Mouse (Mus musculus) CH12.LX (cell line): ENCODE results near the gene Bckdha. TPM values are rescaled to one million over a fixed set of nuclear protein-coding genes. Genes with fewer than 3 reads are reported as not detected.

Source experiments
- DNase-seq: peaks from one replicate; pipeline ENCODE4 v3.0.0-alpha.2; 2013; ENCODE audit errors: extremely low read depth
- H3K27ac ChIP-seq: 2 replicates; pipeline ENCODE4 v1.5.1; 2012; ENCODE audit warnings: low read depth, mild to moderate bottlenecking, control low read depth, moderate library complexity; ENCODE audit not compliant: insufficient read depth
- H3K27me3 ChIP-seq: replicated peaks from 2 replicates; pipeline ENCODE3; 2012; ENCODE audit warnings: inconsistent platforms
- H3K36me3 ChIP-seq, 2 experiments: replicated peaks in 1 of 2; 2 replicates each; pipeline versions ENCODE3 to v1.6.1; 2012; ENCODE audit warnings: inconsistent platforms in 1 of 2, low read length in 1 of 2, mild to moderate bottlenecking in 1 of 2, mixed read lengths in 1 of 2, moderate library complexity in 1 of 2; ENCODE audit not compliant: control insufficient read depth in 1 of 2, insufficient read depth in 1 of 2
- H3K4me1 ChIP-seq, 2 experiments: 2 replicates each; pipeline ENCODE4 v1.6.1; 2012; ENCODE audit warnings: inconsistent platforms in 1 of 2, moderate library complexity in 1 of 2; ENCODE audit not compliant: insufficient read depth in 2 of 2, control insufficient read depth in 1 of 2
- H3K4me2 ChIP-seq: 2 replicates; pipeline ENCODE4 v1.6.1; 2012; ENCODE audit warnings: low read depth, mild to moderate bottlenecking, control low read depth; ENCODE audit not compliant: poor library complexity, insufficient read depth, severe bottlenecking
- H3K4me3 ChIP-seq, 3 experiments: fragments of 150-350 bp in 1 of 3; sonication (generic) in 1 of 3; replicated peaks in 1 of 3; 2 replicates each; pipeline versions ENCODE3 to v1.5.1; 2011 to 2012; ENCODE audit warnings: low read depth in 2 of 3, low read length in 2 of 3, mild to moderate bottlenecking in 2 of 3, moderate library complexity in 2 of 3, control low read depth in 1 of 3, improper control_type of control experiment in 1 of 3, inconsistent platforms in 1 of 3, mixed read lengths in 1 of 3; ENCODE audit not compliant: poor library complexity in 1 of 3
- H3K79me2 ChIP-seq: replicated peaks from 2 replicates; pipeline ENCODE4 v1.6.1; 2012; ENCODE audit warnings: mild to moderate bottlenecking, moderate library complexity; ENCODE audit not compliant: control insufficient read depth, poor library complexity, insufficient read depth, severe bottlenecking; ENCODE audit errors: extremely low read depth
- H3K9ac ChIP-seq: 2 replicates; pipeline ENCODE4 v1.6.1; 2012; ENCODE audit warnings: low read depth, mild to moderate bottlenecking, control low read depth, moderate library complexity; ENCODE audit not compliant: insufficient read depth
- H3K9me3 ChIP-seq: replicated peaks from 2 replicates; pipeline ENCODE3; 2012; ENCODE audit warnings: low read length, inconsistent platforms, mixed read lengths
- BHLHE40 ChIP-seq: IDR thresholded peaks from 2 replicates; pipeline ENCODE4 v1.6.1; 2011; ENCODE audit warnings: mild to moderate bottlenecking, low read depth, low read length, improper control_type of control experiment
- CHD1 ChIP-seq: IDR thresholded peaks from 2 replicates; pipeline ENCODE4 v1.6.1; 2012; ENCODE audit warnings: low read depth, low read length, improper control_type of control experiment, inconsistent platforms
- CHD2 ChIP-seq: IDR thresholded peaks from 2 replicates; pipeline ENCODE4 v1.6.1; 2011; ENCODE audit warnings: low read length, improper control_type of control experiment
- CTCF ChIP-seq, 2 experiments: IDR thresholded peaks in 1 of 2; conservative IDR thresholded peaks in 1 of 2; 2 replicates each; pipeline ENCODE4 v1.5.1; 2011 to 2012; ENCODE audit warnings: low read depth in 2 of 2, low read length in 2 of 2, improper control_type of control experiment in 1 of 2, inconsistent platforms in 1 of 2, mild to moderate bottlenecking in 1 of 2, moderate library complexity in 1 of 2
- E2F4 ChIP-seq: IDR thresholded peaks from 2 replicates; pipeline ENCODE4 v1.6.1; 2011; ENCODE audit warnings: low read depth, low read length, improper control_type of control experiment; ENCODE audit not compliant: insufficient replicate concordance
- ELF1 ChIP-seq: IDR thresholded peaks from 2 replicates; pipeline ENCODE4 v1.6.1; 2014; ENCODE audit warnings: low read depth, mild to moderate bottlenecking, inconsistent platforms, low read length, improper control_type of control experiment
- EP300 ChIP-seq: IDR thresholded peaks from 2 replicates; pipeline ENCODE4 v1.6.1; 2011; ENCODE audit warnings: low read length, improper control_type of control experiment
- ETS1 ChIP-seq: conservative IDR thresholded peaks from 2 replicates; pipeline ENCODE4 v1.6.1; 2012; ENCODE audit warnings: low read depth, mild to moderate bottlenecking, inconsistent platforms, low read length, improper control_type of control experiment, moderate library complexity
- GABPA ChIP-seq: IDR thresholded peaks from 2 replicates; pipeline ENCODE4 v1.6.1; 2012; ENCODE audit warnings: low read depth, low read length, improper control_type of control experiment, inconsistent platforms; ENCODE audit not compliant: insufficient replicate concordance
- HCFC1 ChIP-seq: IDR thresholded peaks from 2 replicates; pipeline ENCODE4 v1.6.1; 2012; ENCODE audit warnings: low read depth, mild to moderate bottlenecking, inconsistent platforms, low read length, improper control_type of control experiment
- IRF4 ChIP-seq: IDR thresholded peaks from 2 replicates; pipeline ENCODE4 v1.6.1; 2014; ENCODE audit warnings: low read depth, mild to moderate bottlenecking, inconsistent platforms, low read length, improper control_type of control experiment
- JUN ChIP-seq: IDR thresholded peaks from 2 replicates; pipeline ENCODE4 v1.6.1; 2011; ENCODE audit warnings: low read depth, mild to moderate bottlenecking, low read length, improper control_type of control experiment, moderate library complexity; ENCODE audit not compliant: insufficient read depth
- JUND ChIP-seq: conservative IDR thresholded peaks from 2 replicates; pipeline ENCODE4 v1.6.1; 2011; ENCODE audit warnings: low read depth, low read length, improper control_type of control experiment
- KAT2A ChIP-seq: IDR thresholded peaks from 2 replicates; pipeline ENCODE4 v1.6.1; 2012; ENCODE audit warnings: low read length, improper control_type of control experiment, inconsistent platforms; ENCODE audit not compliant: insufficient replicate concordance
- MAFK ChIP-seq: IDR thresholded peaks from 2 replicates; pipeline ENCODE4 v1.6.1; 2011; ENCODE audit warnings: low read length, improper control_type of control experiment; ENCODE audit not compliant: insufficient replicate concordance
- MAX ChIP-seq: IDR thresholded peaks from 2 replicates; pipeline ENCODE4 v1.6.1; 2011; ENCODE audit warnings: low read length, improper control_type of control experiment
- MAZ ChIP-seq: IDR thresholded peaks from 2 replicates; pipeline ENCODE4 v1.6.1; 2012; ENCODE audit warnings: low read depth, mild to moderate bottlenecking, inconsistent platforms, low read length, improper control_type of control experiment, moderate library complexity
- MEF2A ChIP-seq: IDR thresholded peaks from 2 replicates; pipeline ENCODE4 v1.6.1; 2014; ENCODE audit warnings: low read depth, mild to moderate bottlenecking, inconsistent platforms, low read length, improper control_type of control experiment, borderline replicate concordance
- MXI1 ChIP-seq: IDR thresholded peaks from 2 replicates; pipeline ENCODE4 v1.6.1; 2011; ENCODE audit warnings: mild to moderate bottlenecking, low read depth, low read length, improper control_type of control experiment
- MYC ChIP-seq: IDR thresholded peaks from 2 replicates; pipeline ENCODE4 v1.6.1; 2011; ENCODE audit warnings: low read depth, mild to moderate bottlenecking, improper control_type of control experiment, low read length
- NELFE ChIP-seq: IDR thresholded peaks from 2 replicates; pipeline ENCODE4 v1.6.1; 2011; ENCODE audit warnings: low read depth, low read length, improper control_type of control experiment
- NRF1 ChIP-seq: IDR thresholded peaks from 2 replicates; pipeline ENCODE4 v1.6.1; 2014; ENCODE audit warnings: low read depth, mild to moderate bottlenecking, inconsistent platforms, low read length, improper control_type of control experiment, moderate library complexity
- PAX5 ChIP-seq: IDR thresholded peaks from 2 replicates; pipeline ENCODE4 v1.6.1; 2012; ENCODE audit warnings: low read length, inconsistent platforms, mixed read lengths
- POLR2A ChIP-seq: IDR thresholded peaks from 2 replicates; pipeline ENCODE4 v1.6.1; 2011; ENCODE audit warnings: low read depth, mild to moderate bottlenecking, improper control_type of control experiment, low read length
- POLR2AphosphoS2 ChIP-seq: IDR thresholded peaks from 2 replicates; pipeline ENCODE4 v1.6.1; 2011; ENCODE audit warnings: low read depth, low read length, improper control_type of control experiment
- RAD21 ChIP-seq: IDR thresholded peaks from 2 replicates; pipeline ENCODE4 v1.6.1; 2011; ENCODE audit warnings: low read depth, mild to moderate bottlenecking, low read length, improper control_type of control experiment, moderate library complexity
- RCOR1 ChIP-seq: conservative IDR thresholded peaks from 2 replicates; pipeline ENCODE4 v1.6.1; 2012; ENCODE audit warnings: low read depth, mild to moderate bottlenecking, inconsistent platforms, low read length, improper control_type of control experiment
- SIN3A ChIP-seq: IDR thresholded peaks from 2 replicates; pipeline ENCODE4 v1.6.1; 2012; ENCODE audit warnings: low read length, improper control_type of control experiment, inconsistent platforms
- SMC3 ChIP-seq: IDR thresholded peaks from 2 replicates; pipeline ENCODE4 v1.6.1; 2011; ENCODE audit warnings: low read depth, low read length, improper control_type of control experiment
- TBP ChIP-seq: conservative IDR thresholded peaks from 2 replicates; pipeline ENCODE4 v1.6.1; 2011; ENCODE audit warnings: low read depth, low read length, improper control_type of control experiment
- TCF12 ChIP-seq: IDR thresholded peaks from 2 replicates; pipeline ENCODE4 v1.6.1; 2014; ENCODE audit warnings: low read depth, mild to moderate bottlenecking, inconsistent platforms, low read length, improper control_type of control experiment
- UBTF ChIP-seq: IDR thresholded peaks from 2 replicates; pipeline ENCODE4 v1.6.1; 2012; ENCODE audit warnings: low read depth, mild to moderate bottlenecking, inconsistent platforms, low read length, improper control_type of control experiment, moderate library complexity
- USF1 ChIP-seq: IDR thresholded peaks from 2 replicates; pipeline ENCODE4 v1.6.1; 2014; ENCODE audit warnings: low read depth, mild to moderate bottlenecking, inconsistent platforms, low read length, improper control_type of control experiment
- USF2 ChIP-seq: conservative IDR thresholded peaks from 2 replicates; pipeline ENCODE4 v1.6.1; 2011; ENCODE audit warnings: low read depth, low read length, improper control_type of control experiment
- ZC3H11A ChIP-seq: IDR thresholded peaks from 2 replicates; pipeline ENCODE4 v1.6.1; 2012; ENCODE audit warnings: low read depth, mild to moderate bottlenecking, inconsistent platforms, low read length, improper control_type of control experiment
- ZKSCAN1 ChIP-seq: IDR thresholded peaks from 2 replicates; pipeline ENCODE4 v1.6.1; 2012; ENCODE audit warnings: low read depth, inconsistent platforms, low read length, improper control_type of control experiment, borderline replicate concordance
- ZMIZ1 ChIP-seq: IDR thresholded peaks from 2 replicates; pipeline ENCODE4 v1.6.1; 2012; ENCODE audit warnings: low read depth, mild to moderate bottlenecking, inconsistent platforms, low read length, improper control_type of control experiment
- ZNF384 ChIP-seq: IDR thresholded peaks from 2 replicates; pipeline ENCODE4 v1.6.1; 2012; ENCODE audit warnings: low read depth, low read length, improper control_type of control experiment, inconsistent platforms
- dilution Hi-C: fragments of 300-500 bp; cut with MboI; formaldehyde crosslinking; loops from 2 replicates; pipeline ENCODE4 v1.14.3; 2020; ENCODE audit warnings: low sequenced_read_pairs; ENCODE audit not compliant: extremely low pct_unique_long_range_greater_than_20kb, extremely low pct_ligation_motif_present
- in situ Hi-C: fragments of 300-500 bp; cut with MboI; formaldehyde crosslinking; loops from 3 replicates; pipeline ENCODE4 v1.14.3; 2019; ENCODE audit warnings: low sequenced_read_pairs, low pct_ligation_motif_present, low pct_unique_long_range_greater_than_20kb, mixed read lengths
- polyA plus RNA-seq: library from polyadenylated mRNA; unstranded; fragments of >175 nt; gene quantifications from 2 replicates; pipeline ENCODE4 v1.2.1, GENCODE M21; 2012; ENCODE audit warnings: low read depth; ENCODE audit not compliant: insufficient read length
- total RNA-seq, 2 experiments: library from RNA; depleted of rRNA; stranded (reverse); fragments of 300-350 nt in 1 of 2; fragments of >200 nt in 1 of 2; gene quantifications; 2 replicates each; pipeline ENCODE4 v1.2.3; 2012 to 2014

The Bckdha gene
- 14.9 and 19.9 TPM in 2 replicates for total RNA-seq (2012; rRNA removed)
- total RNA-seq (2014; rRNA removed): 20.8 and 21.4 TPM in 2 replicates
- polyA plus RNA-seq: 13.4 and 17.2 TPM in 2 replicates

DNA sequence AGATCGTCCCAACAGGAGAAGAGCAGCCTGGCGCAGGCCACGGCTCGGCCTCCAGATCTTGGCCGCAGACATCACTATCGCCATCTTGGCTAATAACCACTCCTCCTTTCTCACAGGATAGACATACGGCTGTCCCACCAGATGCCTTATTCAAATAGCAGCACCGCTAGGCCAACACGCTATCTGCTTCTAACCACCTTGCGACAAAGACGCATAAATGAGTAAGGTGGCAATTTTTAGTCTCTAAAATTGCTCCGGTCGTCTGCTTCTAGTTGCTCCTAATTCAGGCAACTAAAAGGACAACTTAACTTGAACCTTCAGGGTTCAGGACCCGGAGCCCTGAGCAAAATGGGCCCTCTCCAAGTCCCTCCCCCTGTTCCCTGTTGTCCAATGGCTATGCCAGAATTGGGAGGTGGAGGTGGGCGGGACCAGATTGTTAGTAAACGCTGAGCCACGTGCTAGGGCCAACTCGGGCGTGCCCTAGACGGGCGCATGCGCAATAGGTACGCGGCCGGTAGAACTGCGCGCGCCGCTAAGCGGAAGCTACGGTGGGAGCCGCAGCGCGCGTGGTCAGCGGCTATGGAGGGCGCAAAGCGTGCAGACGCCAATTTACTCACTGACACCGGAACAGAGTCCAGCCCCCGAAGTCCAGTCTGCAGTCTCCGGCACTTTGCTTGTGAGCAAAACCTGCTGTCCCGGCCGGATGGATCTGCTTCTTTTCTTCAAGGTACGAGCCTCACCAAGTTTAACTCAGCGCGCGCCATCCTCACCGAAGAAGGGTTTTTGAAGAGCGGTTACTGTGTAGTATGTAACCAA lies at the start of gene Bckdha, which contains the start of gene Exosc5:
Bckdha (minus strand) TSS at position 325 of the 816 bp plus-strand sequence.
Exosc5 (plus strand) TSS at position 508 of the 816 bp plus-strand sequence.
- Histone ChIP-seq H3K4me3 (peak within 1 kb of the TSS; percentile 77 to 97 (median 89)), H3K27me3 (no peaks in the 10 kb centered on the region), H3K79me2 (peaks cover 27% of the 10 kb centered on the region), H3K9ac (peak within 1 kb of the TSS; percentile 94), H3K9me3 (no peaks in the 10 kb centered on the region), H3K4me2 (peak within 1 kb of the TSS; percentile 95), H3K36me3 (peaks cover 22 to 31% of the 10 kb centered on the region in 2 experiments), H3K27ac (no peak within 1 kb of the TSS), H3K4me1 (peaks cover 3 to 30% of the 10 kb centered on the region in 2 experiments)
- in situ Hi-C loops (no loop called here), dilution Hi-C loops (no loop called here)
- DNase-seq: peak; percentile 100
- TF ChIP-seq JUND: no peak
- peak; percentile 95 for TF ChIP-seq POLR2A
- TF ChIP-seq NELFE: peak; percentile 93
- TF ChIP-seq ZMIZ1: peak; percentile 79
- TF ChIP-seq MAX: peak; percentile 100
- no peak for TF ChIP-seq ZC3H11A
- TF ChIP-seq SIN3A: peak; percentile 100
- peak; percentile 98 for TF ChIP-seq NRF1
- TF ChIP-seq RCOR1: no peak
- TF ChIP-seq RAD21: no peak
- no peak for TF ChIP-seq ZKSCAN1
- TF ChIP-seq ETS1: no peak
- no peak; the same call in 1 of the 2 replicates for TF ChIP-seq TBP
- TF ChIP-seq ELF1: peak; percentile 89
- TF ChIP-seq CHD2: peak; percentile 60; the same call in 1 of the 2 replicates
- no peak for TF ChIP-seq EP300
- TF ChIP-seq USF2: no peak; the same call in 1 of the 2 replicates
- peak; percentile 66 for TF ChIP-seq USF1
- peak; percentile 81 for TF ChIP-seq BHLHE40
- peak; percentile 38; the same call in 1 of the 2 replicates for TF ChIP-seq POLR2AphosphoS2
- no peak for TF ChIP-seq JUN
- peak; percentile 99 for TF ChIP-seq MXI1
- TF ChIP-seq MAFK: no peak
- no peak for TF ChIP-seq MAZ
- peak; percentile 15; the same call in 1 of the 2 replicates for TF ChIP-seq IRF4
- TF ChIP-seq KAT2A: 0 out of 2 replicates have a peak, but pooled peaks have one; percentile 57
- no peak for TF ChIP-seq ZNF384
- 0 out of 2 replicates have a peak, but pooled peaks have one; percentile 26 for TF ChIP-seq E2F4
- no peak for TF ChIP-seq SMC3
- TF ChIP-seq PAX5: no peak
- TF ChIP-seq HCFC1: peak; percentile 87
- TF ChIP-seq UBTF: no peak
- 0 out of 4 replicates have a peak, but pooled peaks of 1 of the 2 experiments have one; percentile 24 for TF ChIP-seq CTCF (conservative IDR thresholded peaks at IDR 0.05 in 1 of 2, IDR thresholded peaks at IDR 0.05 in 1 of 2; ENCODE audit: low read depth in 2 of 2, low read length in 2 of 2)
- no peak for TF ChIP-seq GABPA
- TF ChIP-seq MYC: peak; percentile 86; the same call in 1 of the 2 replicates
- peak; percentile 68 for TF ChIP-seq TCF12
- no peak for TF ChIP-seq CHD1
- no peak for TF ChIP-seq MEF2A
